Mouse (Mus musculus) heart, adult 11 months (tissue): Measurements from ENCODE around the gene Oas1a.

Source experiments
- DNase-seq: peaks from one replicate; pipeline ENCODE4 v3.0.0; 2022

Gene Oas1a

GRCm38 (mm10) chr5:120892243-120892660 is 15.1 kb downstream of the Oas1a start:
- DNase-seq = peak; percentile 78

GRCm38 (mm10) chr5:120891566-120892242 is 15.6 kb downstream of the Oas1a start:
- DNase-seq = peak; percentile 88

GRCm38 (mm10) chr5:120890991-120891390 is 16.3 kb downstream of the Oas1a start:
- DNase-seq = peak; percentile 89

- DNase-seq = peak; percentile 83
These were observed 17.3 kb downstream of the Oas1a start for GRCm38 (mm10) chr5:120890026-120890425.

- DNase-seq = peak; percentile 87
These were observed 19.0 kb downstream of the Oas1a start for GRCm38 (mm10) chr5:120888294-120888815.

- DNase-seq = peak; percentile 73
These were observed 19.5 kb downstream of the Oas1a start for GRCm38 (mm10) chr5:120887831-120888230.

GRCm38 (mm10) chr5:120887413-120887812 is 19.9 kb downstream of the Oas1a start, which contains the start of gene Oas1g:
Oas1g (minus strand) TSS chr5:120887613.
- DNase-seq = peak; percentile 84

GRCm38 (mm10) chr5:120881681-120882080 is 25.6 kb downstream of the Oas1a start:
- peak; percentile 75 for DNase-seq

GRCm38 (mm10) chr5:120878803-120879202 is 28.5 kb downstream of the Oas1a start:
- DNase-seq = peak; percentile 83

- peak; percentile 84 for DNase-seq
These were observed 29.9 kb downstream of the Oas1a start for GRCm38 (mm10) chr5:120877407-120877806.

GRCm38 (mm10) chr5:120876839-120877238 is 30.5 kb downstream of the Oas1a start:
- DNase-seq = peak; percentile 68

GRCm38 (mm10) chr5:120871469-120871868 is 35.9 kb downstream of the Oas1a start:
- no peak for DNase-seq

- peak; percentile 63 for DNase-seq
These were observed 36.5 kb downstream of the Oas1a start for GRCm38 (mm10) chr5:120870782-120871181.

- peak; percentile 63 for DNase-seq
These were observed 37.2 kb downstream of the Oas1a start for GRCm38 (mm10) chr5:120870081-120870480.

- peak; percentile 68 for DNase-seq
These were observed 37.8 kb downstream of the Oas1a start for GRCm38 (mm10) chr5:120869436-120870015.

GRCm38 (mm10) chr5:120865336-120865860 is 41.9 kb downstream of the Oas1a start:
- peak; percentile 67 for DNase-seq

GRCm38 (mm10) chr5:120861121-120861520 is 46.2 kb downstream of the Oas1a start, which contains the start of gene Oas1h:
Oas1h (plus strand) TSS chr5:120861421.
- peak; percentile 46 for DNase-seq

- DNase-seq = peak; percentile 77
These were observed 48.1 kb downstream of the Oas1a start for GRCm38 (mm10) chr5:120859241-120859640.

GRCm38 (mm10) chr5:120849601-120850136 is 57.7 kb downstream of the Oas1a start:
- peak; percentile 85 for DNase-seq

GRCm38 (mm10) chr5:120847067-120847466 is 60.3 kb downstream of the Oas1a start, which contains the start of gene Oas1f:
Oas1f (plus strand) TSS chr5:120847367.
- DNase-seq = no peak
